Mouse (Mus musculus) CH12.LX (cell line): ENCODE data around the gene Hoxc8. TPM values are rescaled to one million over a fixed set of nuclear protein-coding genes. Genes with fewer than 3 reads are reported as not detected.

Experiments
- DNase-seq: peaks from one replicate; pipeline ENCODE4 v3.0.0-alpha.2; 2013; ENCODE audit errors: extremely low read depth
- H3K27ac ChIP-seq: 2 replicates; pipeline ENCODE4 v1.5.1; 2012; ENCODE audit warnings: low read depth, mild to moderate bottlenecking, control low read depth, moderate library complexity; ENCODE audit not compliant: insufficient read depth
- H3K27me3 ChIP-seq: replicated peaks from 2 replicates; pipeline ENCODE3; 2012; ENCODE audit warnings: inconsistent platforms
- H3K36me3 ChIP-seq, 2 experiments: replicated peaks in 1 of 2; 2 replicates each; pipeline versions ENCODE3 to v1.6.1; 2012; ENCODE audit warnings: inconsistent platforms in 1 of 2, low read length in 1 of 2, mild to moderate bottlenecking in 1 of 2, mixed read lengths in 1 of 2, moderate library complexity in 1 of 2; ENCODE audit not compliant: control insufficient read depth in 1 of 2, insufficient read depth in 1 of 2
- H3K4me1 ChIP-seq, 2 experiments: 2 replicates each; pipeline ENCODE4 v1.6.1; 2012; ENCODE audit warnings: inconsistent platforms in 1 of 2, moderate library complexity in 1 of 2; ENCODE audit not compliant: insufficient read depth in 2 of 2, control insufficient read depth in 1 of 2
- H3K4me2 ChIP-seq: 2 replicates; pipeline ENCODE4 v1.6.1; 2012; ENCODE audit warnings: low read depth, mild to moderate bottlenecking, control low read depth; ENCODE audit not compliant: poor library complexity, insufficient read depth, severe bottlenecking
- H3K4me3 ChIP-seq, 3 experiments: fragments of 150-350 bp in 1 of 3; sonication (generic) in 1 of 3; replicated peaks in 1 of 3; 2 replicates each; pipeline versions ENCODE3 to v1.5.1; 2011 to 2012; ENCODE audit warnings: low read depth in 2 of 3, low read length in 2 of 3, mild to moderate bottlenecking in 2 of 3, moderate library complexity in 2 of 3, control low read depth in 1 of 3, improper control_type of control experiment in 1 of 3, inconsistent platforms in 1 of 3, mixed read lengths in 1 of 3; ENCODE audit not compliant: poor library complexity in 1 of 3
- H3K79me2 ChIP-seq: replicated peaks from 2 replicates; pipeline ENCODE4 v1.6.1; 2012; ENCODE audit warnings: mild to moderate bottlenecking, moderate library complexity; ENCODE audit not compliant: control insufficient read depth, poor library complexity, insufficient read depth, severe bottlenecking; ENCODE audit errors: extremely low read depth
- H3K9ac ChIP-seq: 2 replicates; pipeline ENCODE4 v1.6.1; 2012; ENCODE audit warnings: low read depth, mild to moderate bottlenecking, control low read depth, moderate library complexity; ENCODE audit not compliant: insufficient read depth
- H3K9me3 ChIP-seq: replicated peaks from 2 replicates; pipeline ENCODE3; 2012; ENCODE audit warnings: low read length, inconsistent platforms, mixed read lengths
- BHLHE40 ChIP-seq: IDR thresholded peaks from 2 replicates; pipeline ENCODE4 v1.6.1; 2011; ENCODE audit warnings: mild to moderate bottlenecking, low read depth, low read length, improper control_type of control experiment
- CHD1 ChIP-seq: IDR thresholded peaks from 2 replicates; pipeline ENCODE4 v1.6.1; 2012; ENCODE audit warnings: low read depth, low read length, improper control_type of control experiment, inconsistent platforms
- CTCF ChIP-seq, 2 experiments: IDR thresholded peaks in 1 of 2; conservative IDR thresholded peaks in 1 of 2; 2 replicates each; pipeline ENCODE4 v1.5.1; 2011 to 2012; ENCODE audit warnings: low read depth in 2 of 2, low read length in 2 of 2, improper control_type of control experiment in 1 of 2, inconsistent platforms in 1 of 2, mild to moderate bottlenecking in 1 of 2, moderate library complexity in 1 of 2
- E2F4 ChIP-seq: IDR thresholded peaks from 2 replicates; pipeline ENCODE4 v1.6.1; 2011; ENCODE audit warnings: low read depth, low read length, improper control_type of control experiment; ENCODE audit not compliant: insufficient replicate concordance
- ETS1 ChIP-seq: conservative IDR thresholded peaks from 2 replicates; pipeline ENCODE4 v1.6.1; 2012; ENCODE audit warnings: low read depth, mild to moderate bottlenecking, inconsistent platforms, low read length, improper control_type of control experiment, moderate library complexity
- HCFC1 ChIP-seq: IDR thresholded peaks from 2 replicates; pipeline ENCODE4 v1.6.1; 2012; ENCODE audit warnings: low read depth, mild to moderate bottlenecking, inconsistent platforms, low read length, improper control_type of control experiment
- IRF4 ChIP-seq: IDR thresholded peaks from 2 replicates; pipeline ENCODE4 v1.6.1; 2014; ENCODE audit warnings: low read depth, mild to moderate bottlenecking, inconsistent platforms, low read length, improper control_type of control experiment
- JUN ChIP-seq: IDR thresholded peaks from 2 replicates; pipeline ENCODE4 v1.6.1; 2011; ENCODE audit warnings: low read depth, mild to moderate bottlenecking, low read length, improper control_type of control experiment, moderate library complexity; ENCODE audit not compliant: insufficient read depth
- JUND ChIP-seq: conservative IDR thresholded peaks from 2 replicates; pipeline ENCODE4 v1.6.1; 2011; ENCODE audit warnings: low read depth, low read length, improper control_type of control experiment
- MAFK ChIP-seq: IDR thresholded peaks from 2 replicates; pipeline ENCODE4 v1.6.1; 2011; ENCODE audit warnings: low read length, improper control_type of control experiment; ENCODE audit not compliant: insufficient replicate concordance
- MAX ChIP-seq: IDR thresholded peaks from 2 replicates; pipeline ENCODE4 v1.6.1; 2011; ENCODE audit warnings: low read length, improper control_type of control experiment
- MEF2A ChIP-seq: IDR thresholded peaks from 2 replicates; pipeline ENCODE4 v1.6.1; 2014; ENCODE audit warnings: low read depth, mild to moderate bottlenecking, inconsistent platforms, low read length, improper control_type of control experiment, borderline replicate concordance
- MXI1 ChIP-seq: IDR thresholded peaks from 2 replicates; pipeline ENCODE4 v1.6.1; 2011; ENCODE audit warnings: mild to moderate bottlenecking, low read depth, low read length, improper control_type of control experiment
- NELFE ChIP-seq: IDR thresholded peaks from 2 replicates; pipeline ENCODE4 v1.6.1; 2011; ENCODE audit warnings: low read depth, low read length, improper control_type of control experiment
- NRF1 ChIP-seq: IDR thresholded peaks from 2 replicates; pipeline ENCODE4 v1.6.1; 2014; ENCODE audit warnings: low read depth, mild to moderate bottlenecking, inconsistent platforms, low read length, improper control_type of control experiment, moderate library complexity
- POLR2A ChIP-seq: IDR thresholded peaks from 2 replicates; pipeline ENCODE4 v1.6.1; 2011; ENCODE audit warnings: low read depth, mild to moderate bottlenecking, improper control_type of control experiment, low read length
- POLR2AphosphoS2 ChIP-seq: IDR thresholded peaks from 2 replicates; pipeline ENCODE4 v1.6.1; 2011; ENCODE audit warnings: low read depth, low read length, improper control_type of control experiment
- RAD21 ChIP-seq: IDR thresholded peaks from 2 replicates; pipeline ENCODE4 v1.6.1; 2011; ENCODE audit warnings: low read depth, mild to moderate bottlenecking, low read length, improper control_type of control experiment, moderate library complexity
- SIN3A ChIP-seq: IDR thresholded peaks from 2 replicates; pipeline ENCODE4 v1.6.1; 2012; ENCODE audit warnings: low read length, improper control_type of control experiment, inconsistent platforms
- SMC3 ChIP-seq: IDR thresholded peaks from 2 replicates; pipeline ENCODE4 v1.6.1; 2011; ENCODE audit warnings: low read depth, low read length, improper control_type of control experiment
- TBP ChIP-seq: conservative IDR thresholded peaks from 2 replicates; pipeline ENCODE4 v1.6.1; 2011; ENCODE audit warnings: low read depth, low read length, improper control_type of control experiment
- TCF12 ChIP-seq: IDR thresholded peaks from 2 replicates; pipeline ENCODE4 v1.6.1; 2014; ENCODE audit warnings: low read depth, mild to moderate bottlenecking, inconsistent platforms, low read length, improper control_type of control experiment
- UBTF ChIP-seq: IDR thresholded peaks from 2 replicates; pipeline ENCODE4 v1.6.1; 2012; ENCODE audit warnings: low read depth, mild to moderate bottlenecking, inconsistent platforms, low read length, improper control_type of control experiment, moderate library complexity
- USF1 ChIP-seq: IDR thresholded peaks from 2 replicates; pipeline ENCODE4 v1.6.1; 2014; ENCODE audit warnings: low read depth, mild to moderate bottlenecking, inconsistent platforms, low read length, improper control_type of control experiment
- USF2 ChIP-seq: conservative IDR thresholded peaks from 2 replicates; pipeline ENCODE4 v1.6.1; 2011; ENCODE audit warnings: low read depth, low read length, improper control_type of control experiment
- ZC3H11A ChIP-seq: IDR thresholded peaks from 2 replicates; pipeline ENCODE4 v1.6.1; 2012; ENCODE audit warnings: low read depth, mild to moderate bottlenecking, inconsistent platforms, low read length, improper control_type of control experiment
- ZKSCAN1 ChIP-seq: IDR thresholded peaks from 2 replicates; pipeline ENCODE4 v1.6.1; 2012; ENCODE audit warnings: low read depth, inconsistent platforms, low read length, improper control_type of control experiment, borderline replicate concordance
- ZMIZ1 ChIP-seq: IDR thresholded peaks from 2 replicates; pipeline ENCODE4 v1.6.1; 2012; ENCODE audit warnings: low read depth, mild to moderate bottlenecking, inconsistent platforms, low read length, improper control_type of control experiment
- ZNF384 ChIP-seq: IDR thresholded peaks from 2 replicates; pipeline ENCODE4 v1.6.1; 2012; ENCODE audit warnings: low read depth, low read length, improper control_type of control experiment, inconsistent platforms
- dilution Hi-C: fragments of 300-500 bp; cut with MboI; formaldehyde crosslinking; loops from 2 replicates; pipeline ENCODE4 v1.14.3; 2020; ENCODE audit warnings: low sequenced_read_pairs; ENCODE audit not compliant: extremely low pct_unique_long_range_greater_than_20kb, extremely low pct_ligation_motif_present
- in situ Hi-C: fragments of 300-500 bp; cut with MboI; formaldehyde crosslinking; loops from 3 replicates; pipeline ENCODE4 v1.14.3; 2019; ENCODE audit warnings: low sequenced_read_pairs, low pct_ligation_motif_present, low pct_unique_long_range_greater_than_20kb, mixed read lengths
- polyA plus RNA-seq: library from polyadenylated mRNA; unstranded; fragments of >175 nt; gene quantifications from 2 replicates; pipeline ENCODE4 v1.2.1, GENCODE M21; 2012; ENCODE audit warnings: low read depth; ENCODE audit not compliant: insufficient read length
- total RNA-seq, 2 experiments: library from RNA; depleted of rRNA; stranded (reverse); fragments of 300-350 nt in 1 of 2; fragments of >200 nt in 1 of 2; gene quantifications; 2 replicates each; pipeline ENCODE4 v1.2.3; 2012 to 2014

Hoxc8 gene
- total and polyA plus RNA-seq, 3 experiments, result not detected

GRCm38 (mm10) chr15:102980912-102981311, 9.5 kb upstream of the Hoxc8 start:
- Histone ChIP-seq H3K79me2 (no peaks in the 10 kb centered on the region), H3K4me1 (peaks cover 2 to 20% of the 10 kb centered on the region in 2 experiments; a peak in 3 of 4 replicates), H3K9me3 (no peaks in the 10 kb centered on the region), H3K27ac (no peak overlapping the region), H3K4me2 (peak overlapping the region; percentile 48), H3K27me3 (peaks cover 92% of the 10 kb centered on the region), H3K9ac (no peak overlapping the region; the same call in 1 of the 2 replicates), H3K4me3 (peak overlapping the region; percentile 20 to 52 (median 48)), H3K36me3 (no peaks in the 10 kb centered on the region)
- dilution Hi-C loops, result no loop called here
- in situ Hi-C loops, result loop anchor here (10.0 kb wide), 1 partner anchor 334 kb away; the partner anchor contains the start of gene Gpr84
- no peak for DNase-seq
- TF ChIP-seq JUND (no peak), MAFK (no peak), NELFE (no peak), CTCF (conservative IDR thresholded peaks at IDR 0.05 in 1 of 2, IDR thresholded peaks at IDR 0.05 in 1 of 2; ENCODE audit: low read depth in 2 of 2, low read length in 2 of 2) (no peak), BHLHE40 (no peak), NRF1 (no peak), RAD21 (no peak), IRF4 (no peak), ZMIZ1 (no peak), MXI1 (no peak), ZKSCAN1 (no peak), SMC3 (no peak), TCF12 (no peak), ETS1 (no peak), JUN (no peak)

GRCm38 (mm10) chr15:102981379-102982288, 8.8 kb upstream of the Hoxc8 start:
- H3K9me3 ChIP-seq, result no peaks in the 10 kb centered on the region
- no peak overlapping the region; the same call in 1 of the 2 replicates for H3K9ac ChIP-seq
- peaks cover 93% of the 10 kb centered on the region for H3K27me3 ChIP-seq
- peaks cover 2 to 20% of the 10 kb centered on the region in 2 experiments; a peak in 3 of 4 replicates for H3K4me1 ChIP-seq
- peak; percentile 68 for DNase-seq
- peak overlapping the region; percentile 30 to 52 (median 48) for H3K4me3 ChIP-seq
- no peaks in the 10 kb centered on the region for H3K79me2 ChIP-seq
- TF ChIP-seq IRF4 (no peak), ZC3H11A (no peak), USF2 (peak; percentile 88), SMC3 (no peak), SIN3A (no peak), POLR2AphosphoS2 (no peak), TBP (0 out of 2 replicates have a peak, but pooled peaks have one; percentile 61), NELFE (no peak), JUN (no peak), E2F4 (no peak), MAX (peak; percentile 78; the same call in 1 of the 2 replicates), RAD21 (no peak), MXI1 (no peak), HCFC1 (no peak), UBTF (no peak), ZNF384 (no peak), POLR2A (no peak), MEF2A (no peak), CHD1 (no peak), USF1 (peak; percentile 90), NRF1 (no peak)
- in situ Hi-C loops (loop anchor here (10.0 kb wide), 1 partner anchor 333 kb away; the partner anchor contains the start of gene Gpr84), dilution Hi-C loops (no loop called here)
- H3K36me3 ChIP-seq, result no peaks in the 10 kb centered on the region
- no peak overlapping the region for H3K27ac ChIP-seq
- H3K4me2 ChIP-seq, result peak overlapping the region; percentile 48
